Mouse (Mus musculus): ENCODE data around the gene Mrpl52. TPM values are rescaled to one million over a fixed set of nuclear protein-coding genes. Genes with fewer than 3 reads are reported as not detected.

The Mrpl52 gene
- polyA plus RNA-seq, 1 experiment from 2014 or later = 300 TPM

GRCm38 (mm10) chr14:54457907-54458569 lies 31.3 kb downstream of the Mrpl52 start:
- Histone ChIP-seq H3K4me2 (replicated peaks; ENCODE audit: low read depth) (no peak overlapping the region), H3K27me3 (replicated peaks; ENCODE audit: control insufficient read depth, insufficient read depth, low read length) (no peaks in the 10 kb centered on the region), H3K36me3 (ENCODE audit: control insufficient read depth, insufficient read depth) (no peaks in the 10 kb centered on the region), H3K4me1 (replicated peaks; ENCODE audit: control insufficient read depth, insufficient read depth, low read length) (no peaks in the 10 kb centered on the region), H3K9ac (ENCODE audit: low read depth, low read length) (no peak overlapping the region), H3K4me3 (ENCODE audit: low read depth, low read length) (no peak overlapping the region), H3K27ac (ENCODE audit: low read depth, low read length) (no peak overlapping the region), H3K9me3 (ENCODE audit: control insufficient read depth) (no peaks in the 10 kb centered on the region)
- WGBS = 82% methylated on average over 14 of the region's 14 CpGs
- TF ChIP-seq CTCF (IDR thresholded peaks at IDR 0.05; ENCODE audit: low read depth) = no peak
- no peak for ATAC-seq

DNA sequence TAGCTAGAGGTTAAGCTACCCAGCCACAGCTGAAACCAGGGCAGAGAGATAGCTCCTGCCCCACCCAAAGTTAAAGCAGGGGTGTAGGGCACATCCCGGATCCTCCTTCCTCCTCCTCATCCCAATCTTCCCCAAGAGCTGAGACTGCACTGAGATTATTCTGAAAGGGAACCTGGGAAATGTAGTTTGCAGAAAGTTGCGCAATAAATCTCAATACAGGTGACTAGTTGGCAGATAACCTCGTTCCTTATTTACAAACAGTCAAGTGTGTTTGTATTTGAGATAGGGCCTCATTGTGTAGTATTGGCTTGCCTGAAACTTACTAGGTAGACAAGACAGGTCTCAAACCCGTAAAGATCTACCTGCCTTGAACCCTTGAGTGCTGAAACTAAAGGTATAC lies 35.4 kb downstream of the Mrpl52 start:
- no peak overlapping the region for H3K4me3 ChIP-seq (ENCODE audit: low read depth, low read length)
- H3K9me3 ChIP-seq (ENCODE audit: control insufficient read depth) = no peaks in the 10 kb centered on the region
- no peak for ATAC-seq
- no peaks in the 10 kb centered on the region for H3K27me3 ChIP-seq (replicated peaks; ENCODE audit: control insufficient read depth, insufficient read depth, low read length)
- WGBS = 54% methylated on average over 4 of the region's 4 CpGs
- no peak overlapping the region for H3K4me2 ChIP-seq (replicated peaks; ENCODE audit: low read depth)
- H3K36me3 ChIP-seq (ENCODE audit: control insufficient read depth, insufficient read depth) = 0 out of 2 replicates have a peak, but pooled peaks cover 3% of the 10 kb centered on the region
- no peak for TF ChIP-seq CTCF (IDR thresholded peaks at IDR 0.05; ENCODE audit: low read depth)
- H3K4me1 ChIP-seq (replicated peaks; ENCODE audit: control insufficient read depth, insufficient read depth, low read length) = no peaks in the 10 kb centered on the region
- H3K27ac ChIP-seq (ENCODE audit: low read depth, low read length) = no peak overlapping the region
- no peak overlapping the region for H3K9ac ChIP-seq (ENCODE audit: low read depth, low read length)

DNA sequence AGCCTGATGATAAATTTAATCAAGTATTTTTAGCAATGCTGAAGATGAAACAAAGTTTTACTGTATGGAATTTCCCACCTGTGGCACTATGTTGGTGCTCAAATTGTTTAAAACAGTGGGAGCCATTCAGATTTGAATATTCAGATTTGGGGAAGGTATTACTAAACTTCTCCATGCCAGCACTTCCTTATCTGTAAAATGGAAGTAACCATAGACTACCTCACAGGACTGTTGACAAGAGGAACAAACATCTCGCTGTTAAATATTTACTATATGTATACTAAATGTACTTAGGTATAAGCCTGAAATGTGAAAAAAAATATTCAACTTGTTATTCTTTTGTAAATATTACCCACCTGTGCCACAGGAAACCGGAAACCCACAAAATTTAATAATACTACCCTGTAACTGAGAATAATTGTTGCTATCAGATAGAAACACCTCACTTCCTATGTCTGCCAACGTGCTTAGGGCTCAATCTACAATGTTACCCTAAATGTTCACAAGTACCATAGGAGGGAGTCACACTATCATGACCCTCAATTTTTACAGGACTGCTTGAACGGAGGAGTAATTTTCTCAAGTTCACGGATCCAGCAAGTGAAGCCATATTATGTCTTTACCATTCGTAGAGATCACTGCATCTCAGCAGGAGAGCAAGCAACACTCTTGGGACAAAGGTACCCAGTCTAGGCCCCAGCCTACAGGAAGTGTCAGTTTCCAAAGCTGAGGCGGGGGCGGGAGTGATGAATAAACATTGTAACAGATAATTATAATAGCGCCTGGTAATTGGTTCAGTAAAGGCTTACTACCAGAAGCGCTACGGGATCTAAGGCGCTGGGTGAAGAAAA lies 36.6 kb downstream of the Mrpl52 start:
- no peaks in the 10 kb centered on the region for H3K4me1 ChIP-seq (replicated peaks; ENCODE audit: control insufficient read depth, insufficient read depth, low read length)
- peaks cover 13% of the 10 kb centered on the region for H3K36me3 ChIP-seq (ENCODE audit: control insufficient read depth, insufficient read depth)
- ATAC-seq = no peak; the same call in 1 of the 2 replicates
- H3K9ac ChIP-seq (ENCODE audit: low read depth, low read length) = peak overlapping the region; percentile 95
- no peaks in the 10 kb centered on the region for H3K9me3 ChIP-seq (ENCODE audit: control insufficient read depth)
- H3K4me3 ChIP-seq (ENCODE audit: low read depth, low read length) = peak overlapping the region; percentile 86
- peak overlapping the region; percentile 97 for H3K27ac ChIP-seq (ENCODE audit: low read depth, low read length)
- 12% methylated on average over 12 of the region's 12 CpGs for WGBS
- no peak for TF ChIP-seq CTCF (IDR thresholded peaks at IDR 0.05; ENCODE audit: low read depth)
- H3K27me3 ChIP-seq (replicated peaks; ENCODE audit: control insufficient read depth, insufficient read depth, low read length) = no peaks in the 10 kb centered on the region
- peak overlapping the region; percentile 84 for H3K4me2 ChIP-seq (replicated peaks; ENCODE audit: low read depth)

DNA sequence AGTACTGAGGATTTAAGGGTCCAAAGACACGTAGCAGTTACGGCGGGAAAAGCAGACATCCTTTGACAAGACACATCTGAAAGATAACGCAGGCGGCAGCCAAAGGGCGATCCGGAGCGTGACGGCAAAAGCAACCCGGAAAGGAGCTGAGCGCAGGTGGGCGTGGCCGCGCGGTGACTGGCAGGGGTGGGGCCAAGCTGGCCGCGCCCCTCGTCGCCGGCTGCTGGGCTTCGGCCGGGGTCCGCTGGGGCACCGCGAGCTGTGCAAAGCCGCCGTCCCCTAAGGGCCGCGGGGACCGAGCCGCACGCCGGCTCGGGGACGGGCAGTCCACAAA lies 37.2 kb downstream of the Mrpl52 start, which contains the start of gene Lrp10:
Gene Lrp10, plus strand, starts transcription at position 179 of the 334 bp plus-strand sequence.
- H3K27me3 ChIP-seq (replicated peaks; ENCODE audit: control insufficient read depth, insufficient read depth, low read length) = no peaks in the 10 kb centered on the region
- WGBS = under 1% methylated on average over 35 of the region's 35 CpGs
- no peaks in the 10 kb centered on the region for H3K9me3 ChIP-seq (ENCODE audit: control insufficient read depth)
- peaks cover 19% of the 10 kb centered on the region for H3K36me3 ChIP-seq (ENCODE audit: control insufficient read depth, insufficient read depth)
- H3K4me3 ChIP-seq (ENCODE audit: low read depth, low read length) = peak within 1 kb of the TSS; percentile 86
- H3K9ac ChIP-seq (ENCODE audit: low read depth, low read length) = peak within 1 kb of the TSS; percentile 95
- ATAC-seq = peak; percentile 83
- no peaks in the 10 kb centered on the region for H3K4me1 ChIP-seq (replicated peaks; ENCODE audit: control insufficient read depth, insufficient read depth, low read length)
- H3K4me2 ChIP-seq (replicated peaks; ENCODE audit: low read depth) = peak within 1 kb of the TSS; percentile 84
- H3K27ac ChIP-seq (ENCODE audit: low read depth, low read length) = peak within 1 kb of the TSS; percentile 97
- TF ChIP-seq CTCF (IDR thresholded peaks at IDR 0.05; ENCODE audit: low read depth) = no peak

- H3K27ac ChIP-seq (ENCODE audit: low read depth, low read length) = peak overlapping the region; percentile 97
- no peaks in the 10 kb centered on the region for H3K27me3 ChIP-seq (replicated peaks; ENCODE audit: control insufficient read depth, insufficient read depth, low read length)
- no peaks in the 10 kb centered on the region for H3K9me3 ChIP-seq (ENCODE audit: control insufficient read depth)
- H3K36me3 ChIP-seq (ENCODE audit: control insufficient read depth, insufficient read depth) = peaks cover 24% of the 10 kb centered on the region
- H3K4me2 ChIP-seq (replicated peaks; ENCODE audit: low read depth) = peak overlapping the region; percentile 84
- peak overlapping the region; percentile 95 for H3K9ac ChIP-seq (ENCODE audit: low read depth, low read length)
- ATAC-seq = peak; percentile 79
- H3K4me1 ChIP-seq (replicated peaks; ENCODE audit: control insufficient read depth, insufficient read depth, low read length) = no peaks in the 10 kb centered on the region
- peak; percentile 82 for TF ChIP-seq CTCF (IDR thresholded peaks at IDR 0.05; ENCODE audit: low read depth)
- peak overlapping the region; percentile 86 for H3K4me3 ChIP-seq (ENCODE audit: low read depth, low read length)
- 1% methylated on average over 55 of the region's 57 CpGs for WGBS
These were observed 37.7 kb downstream of the Mrpl52 start for GRCm38 (mm10) chr14:54464293-54465005.

- Histone ChIP-seq H3K27me3 (replicated peaks; ENCODE audit: control insufficient read depth, insufficient read depth, low read length) (no peaks in the 10 kb centered on the region), H3K27ac (ENCODE audit: low read depth, low read length) (no peak overlapping the region), H3K36me3 (ENCODE audit: control insufficient read depth, insufficient read depth) (peaks cover 37% of the 10 kb centered on the region), H3K9me3 (ENCODE audit: control insufficient read depth) (no peaks in the 10 kb centered on the region), H3K4me1 (replicated peaks; ENCODE audit: control insufficient read depth, insufficient read depth, low read length) (peaks cover 5% of the 10 kb centered on the region; the same call in 1 of the 2 replicates), H3K4me2 (replicated peaks; ENCODE audit: low read depth) (no peak overlapping the region), H3K9ac (ENCODE audit: low read depth, low read length) (no peak overlapping the region), H3K4me3 (ENCODE audit: low read depth, low read length) (no peak overlapping the region)
- no peak for TF ChIP-seq CTCF (IDR thresholded peaks at IDR 0.05; ENCODE audit: low read depth)
- WGBS = 89% methylated on average over 2 of the region's 2 CpGs
- no peak for ATAC-seq
These were observed 44.8 kb downstream of the Mrpl52 start for GRCm38 (mm10) chr14:54471467-54471866.
